Comparison of ENCODE assay signal across 19 mouse cellular contexts in the genomic region with DNA sequence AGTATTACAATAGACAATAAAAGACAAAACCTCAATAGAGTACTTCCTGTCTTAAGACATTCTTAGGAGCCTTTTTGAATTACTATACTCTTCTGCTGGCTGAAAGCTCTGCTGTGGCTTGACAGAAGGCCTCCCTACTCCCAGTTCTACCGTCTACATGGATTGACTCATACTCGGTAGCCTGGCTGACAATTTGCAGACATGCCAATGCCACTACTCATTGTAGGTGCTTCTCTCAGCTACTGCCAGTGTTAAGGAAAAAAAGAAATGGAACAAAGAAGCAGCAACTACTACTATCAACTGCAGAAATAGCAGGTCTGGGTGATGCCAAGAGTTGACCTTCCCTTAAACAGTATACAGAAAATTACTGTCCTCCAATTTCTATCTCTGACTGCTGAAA. TPM values are rescaled to one million over a fixed set of nuclear protein-coding genes. Genes with fewer than 3 reads are reported as not detected.
"Had no signal": no experiment of that assay in that cellular context is flagged by ENCODE, and none has a peak within 500 bp of the region (broad histone marks: within the 10 kb centered on the region; RNA-seq: fewer than 3 reads in every experiment).

No protein-coding gene starts in this region.

- H3K27ac ChIP-seq: limb, embryonic 13.5 days; liver, embryonic 12.5 days; liver, embryonic 15.5 days; lung, embryonic 15.5 days; midbrain, embryonic 10.5 days; midbrain, embryonic 13.5 days had no signal

- H3K27me3 ChIP-seq: limb, embryonic 13.5 days; liver, embryonic 12.5 days; liver, embryonic 15.5 days; lung, embryonic 15.5 days; megakaryocyte, embryonic 14.5 days had no signal

- H3K36me3 ChIP-seq: limb, embryonic 13.5 days; liver, embryonic 12.5 days; liver, embryonic 15.5 days; lung, embryonic 15.5 days; midbrain, embryonic 10.5 days; midbrain, embryonic 13.5 days had no signal

- DNase-seq: kidney, postnatal 14 days; kidney, postnatal 4 days; left cerebral cortex, postnatal 4 days; liver; lung, adult 18-20 months; lung, postnatal 10 days; lung, postnatal 36 days; thymus, adult 2 months; thymus, postnatal 14 days; thymus, postnatal 4 days had no signal

- H3K4me1 ChIP-seq: limb, embryonic 13.5 days; liver, embryonic 12.5 days; liver, embryonic 15.5 days; lung, embryonic 15.5 days; megakaryocyte, embryonic 14.5 days; midbrain, embryonic 10.5 days; midbrain, embryonic 13.5 days had no signal

- H3K4me2 ChIP-seq: limb, embryonic 13.5 days; liver, embryonic 12.5 days; liver, embryonic 15.5 days; lung, embryonic 15.5 days; midbrain, embryonic 13.5 days had no signal

- H3K4me3 ChIP-seq: limb, embryonic 13.5 days; liver, embryonic 12.5 days; liver, embryonic 15.5 days; lung, embryonic 15.5 days; megakaryocyte, embryonic 14.5 days; midbrain, embryonic 10.5 days; midbrain, embryonic 13.5 days had no signal

- H3K9me3 ChIP-seq: liver, embryonic 12.5 days; liver, embryonic 15.5 days; lung, embryonic 15.5 days; megakaryocyte, embryonic 14.5 days; midbrain, embryonic 10.5 days; midbrain, embryonic 13.5 days had no signal

- H3K9ac ChIP-seq: limb, embryonic 13.5 days; liver, embryonic 12.5 days; liver, embryonic 15.5 days; lung, embryonic 15.5 days; midbrain, embryonic 13.5 days had no signal

- ATAC-seq: liver, embryonic 12.5 days; midbrain, embryonic 13.5 days; midbrain, embryonic 16.5 days had no signal

RNA-seq across cellular contexts. Expression of a gene that starts 47.0 kb away (rescaled TPM):
- polyA plus RNA-seq: small intestine, adult 2 months had no signal
